Mouse (Mus musculus): ENCODE results near the gene Marveld1. TPM values are rescaled to one million over a fixed set of nuclear protein-coding genes. Genes with fewer than 3 reads are reported as not detected.

Marveld1 gene
- polyA plus RNA-seq, 1 experiment from 2014 or later = 1.5 TPM

GRCm38 (mm10) chr19:42137167-42137672 lies 10.0 kb upstream of the Marveld1 start:
- no peaks in the 10 kb centered on the region for H3K36me3 ChIP-seq (ENCODE audit: control insufficient read depth, insufficient read depth)
- H3K4me2 ChIP-seq (ENCODE audit: low read length) = no peak overlapping the region
- H3K4me1 ChIP-seq (replicated peaks; ENCODE audit: control insufficient read depth, insufficient read depth, low read length) = no peaks in the 10 kb centered on the region
- H3K9me3 ChIP-seq (ENCODE audit: control insufficient read depth, low read length) = no peaks in the 10 kb centered on the region
- no peak overlapping the region for H3K4me3 ChIP-seq (replicated peaks; ENCODE audit: low read length)
- no peaks in the 10 kb centered on the region for H3K27me3 ChIP-seq (replicated peaks; ENCODE audit: control insufficient read depth, insufficient read depth, low read length)
- WGBS = 91% methylated on average over 4 of the region's 4 CpGs
- no peak overlapping the region for H3K27ac ChIP-seq (ENCODE audit: low read length)
- no peak for ATAC-seq
- H3K9ac ChIP-seq (replicated peaks; ENCODE audit: low read depth, low read length) = no peak overlapping the region

- no peak overlapping the region for H3K27ac ChIP-seq (ENCODE audit: low read length)
- no peaks in the 10 kb centered on the region for H3K4me1 ChIP-seq (replicated peaks; ENCODE audit: control insufficient read depth, insufficient read depth, low read length)
- WGBS = 92% methylated on average over 15 of the region's 15 CpGs
- H3K36me3 ChIP-seq (ENCODE audit: control insufficient read depth, insufficient read depth) = no peaks in the 10 kb centered on the region
- H3K4me3 ChIP-seq (replicated peaks; ENCODE audit: low read length) = no peak overlapping the region
- H3K4me2 ChIP-seq (ENCODE audit: low read length) = no peak overlapping the region
- no peaks in the 10 kb centered on the region for H3K27me3 ChIP-seq (replicated peaks; ENCODE audit: control insufficient read depth, insufficient read depth, low read length)
- no peaks in the 10 kb centered on the region for H3K9me3 ChIP-seq (ENCODE audit: control insufficient read depth, low read length)
- no peak overlapping the region for H3K9ac ChIP-seq (replicated peaks; ENCODE audit: low read depth, low read length)
- ATAC-seq = no peak
Observed at GRCm38 (mm10) chr19:42138517-42139285, 8.5 kb upstream of the Marveld1 start.

- no peaks in the 10 kb centered on the region for H3K27me3 ChIP-seq (replicated peaks; ENCODE audit: control insufficient read depth, insufficient read depth, low read length)
- no peaks in the 10 kb centered on the region for H3K4me1 ChIP-seq (replicated peaks; ENCODE audit: control insufficient read depth, insufficient read depth, low read length)
- H3K27ac ChIP-seq (ENCODE audit: low read length) = no peak overlapping the region
- no peak overlapping the region for H3K4me3 ChIP-seq (replicated peaks; ENCODE audit: low read length)
- no peaks in the 10 kb centered on the region for H3K36me3 ChIP-seq (ENCODE audit: control insufficient read depth, insufficient read depth)
- 90% methylated on average over 5 of the region's 5 CpGs for WGBS
- no peak for ATAC-seq
- no peak overlapping the region for H3K9ac ChIP-seq (replicated peaks; ENCODE audit: low read depth, low read length)
- H3K4me2 ChIP-seq (ENCODE audit: low read length) = no peak overlapping the region
- no peaks in the 10 kb centered on the region for H3K9me3 ChIP-seq (ENCODE audit: control insufficient read depth, low read length)
Observed at GRCm38 (mm10) chr19:42139724-42140517, 7.3 kb upstream of the Marveld1 start.

GRCm38 (mm10) chr19:42141998-42142397 lies 5.2 kb upstream of the Marveld1 start:
- no peak overlapping the region for H3K4me3 ChIP-seq (replicated peaks; ENCODE audit: low read length)
- no peak overlapping the region for H3K27ac ChIP-seq (ENCODE audit: low read length)
- H3K36me3 ChIP-seq (ENCODE audit: control insufficient read depth, insufficient read depth) = no peaks in the 10 kb centered on the region
- no peak overlapping the region for H3K9ac ChIP-seq (replicated peaks; ENCODE audit: low read depth, low read length)
- no peaks in the 10 kb centered on the region for H3K9me3 ChIP-seq (ENCODE audit: control insufficient read depth, low read length)
- no peak overlapping the region for H3K4me2 ChIP-seq (ENCODE audit: low read length)
- ATAC-seq = no peak
- 77% methylated on average over 3 of the region's 3 CpGs for WGBS
- H3K27me3 ChIP-seq (replicated peaks; ENCODE audit: control insufficient read depth, insufficient read depth, low read length) = no peaks in the 10 kb centered on the region; the same call in 1 of the 2 replicates
- peaks cover under 1% of the 10 kb centered on the region; the same call in 1 of the 2 replicates for H3K4me1 ChIP-seq (replicated peaks; ENCODE audit: control insufficient read depth, insufficient read depth, low read length)

- H3K4me2 ChIP-seq (ENCODE audit: low read length) = no peak overlapping the region
- H3K4me1 ChIP-seq (replicated peaks; ENCODE audit: control insufficient read depth, insufficient read depth, low read length) = peaks cover 7% of the 10 kb centered on the region; the same call in 1 of the 2 replicates
- 77% methylated on average over 2 of the region's 2 CpGs for WGBS
- ATAC-seq = no peak
- no peaks in the 10 kb centered on the region; the same call in 1 of the 2 replicates for H3K27me3 ChIP-seq (replicated peaks; ENCODE audit: control insufficient read depth, insufficient read depth, low read length)
- H3K36me3 ChIP-seq (ENCODE audit: control insufficient read depth, insufficient read depth) = no peaks in the 10 kb centered on the region
- H3K27ac ChIP-seq (ENCODE audit: low read length) = no peak overlapping the region
- H3K9me3 ChIP-seq (ENCODE audit: control insufficient read depth, low read length) = no peaks in the 10 kb centered on the region
- no peak overlapping the region for H3K4me3 ChIP-seq (replicated peaks; ENCODE audit: low read length)
- H3K9ac ChIP-seq (replicated peaks; ENCODE audit: low read depth, low read length) = no peak overlapping the region
Observed at GRCm38 (mm10) chr19:42142757-42143156, 4.4 kb upstream of the Marveld1 start.

- 55% methylated on average over 6 of the region's 6 CpGs for WGBS
- Histone ChIP-seq H3K4me3 (replicated peaks; ENCODE audit: low read length) (no peak overlapping the region), H3K27ac (ENCODE audit: low read length) (no peak overlapping the region), H3K9me3 (ENCODE audit: control insufficient read depth, low read length) (no peaks in the 10 kb centered on the region), H3K36me3 (ENCODE audit: control insufficient read depth, insufficient read depth) (no peaks in the 10 kb centered on the region), H3K27me3 (replicated peaks; ENCODE audit: control insufficient read depth, insufficient read depth, low read length) (peaks cover 6% of the 10 kb centered on the region), H3K4me1 (replicated peaks; ENCODE audit: control insufficient read depth, insufficient read depth, low read length) (peaks cover 10% of the 10 kb centered on the region; the same call in 1 of the 2 replicates), H3K4me2 (ENCODE audit: low read length) (no peak overlapping the region), H3K9ac (replicated peaks; ENCODE audit: low read depth, low read length) (no peak overlapping the region)
- no peak for ATAC-seq
Observed at GRCm38 (mm10) chr19:42144067-42144466, 3.1 kb upstream of the Marveld1 start.

GRCm38 (mm10) chr19:42144541-42145167 lies 2.5 kb upstream of the Marveld1 start:
- no peak for ATAC-seq
- WGBS = 28% methylated on average over 8 of the region's 8 CpGs

GRCm38 (mm10) chr19:42145210-42145609 lies 2.0 kb upstream of the Marveld1 start:
- no peak overlapping the region for H3K4me2 ChIP-seq (ENCODE audit: low read length)
- ATAC-seq = no peak
- H3K27ac ChIP-seq (ENCODE audit: low read length) = no peak overlapping the region
- H3K36me3 ChIP-seq (ENCODE audit: control insufficient read depth, insufficient read depth) = no peaks in the 10 kb centered on the region
- H3K9ac ChIP-seq (replicated peaks; ENCODE audit: low read depth, low read length) = no peak overlapping the region
- peaks cover 11% of the 10 kb centered on the region for H3K27me3 ChIP-seq (replicated peaks; ENCODE audit: control insufficient read depth, insufficient read depth, low read length)
- no peaks in the 10 kb centered on the region for H3K9me3 ChIP-seq (ENCODE audit: control insufficient read depth, low read length)
- H3K4me1 ChIP-seq (replicated peaks; ENCODE audit: control insufficient read depth, insufficient read depth, low read length) = peaks cover 10% of the 10 kb centered on the region; the same call in 1 of the 2 replicates
- 71% methylated on average over 4 of the region's 4 CpGs for WGBS
- no peak overlapping the region for H3K4me3 ChIP-seq (replicated peaks; ENCODE audit: low read length)

More at GRCm38 (mm10) chr19:42144541-42145167, 2.5 kb upstream of the Marveld1 start:
- Histone ChIP-seq H3K36me3 (ENCODE audit: control insufficient read depth, insufficient read depth) (no peaks in the 10 kb centered on the region), H3K4me1 (replicated peaks; ENCODE audit: control insufficient read depth, insufficient read depth, low read length) (peaks cover 10% of the 10 kb centered on the region; the same call in 1 of the 2 replicates), H3K4me3 (replicated peaks; ENCODE audit: low read length) (no peak overlapping the region), H3K9ac (replicated peaks; ENCODE audit: low read depth, low read length) (no peak overlapping the region), H3K9me3 (ENCODE audit: control insufficient read depth, low read length) (no peaks in the 10 kb centered on the region), H3K27me3 (replicated peaks; ENCODE audit: control insufficient read depth, insufficient read depth, low read length) (peaks cover 10% of the 10 kb centered on the region), H3K27ac (ENCODE audit: low read length) (no peak overlapping the region), H3K4me2 (ENCODE audit: low read length) (no peak overlapping the region)

GRCm38 (mm10) chr19:42145731-42146130 lies 1.5 kb upstream of the Marveld1 start:
- WGBS = 90% methylated on average over 2 of the region's 2 CpGs
- no peak overlapping the region for H3K9ac ChIP-seq (replicated peaks; ENCODE audit: low read depth, low read length)
- H3K27me3 ChIP-seq (replicated peaks; ENCODE audit: control insufficient read depth, insufficient read depth, low read length) = peaks cover 11% of the 10 kb centered on the region
- H3K4me1 ChIP-seq (replicated peaks; ENCODE audit: control insufficient read depth, insufficient read depth, low read length) = peaks cover 10% of the 10 kb centered on the region; the same call in 1 of the 2 replicates
- ATAC-seq = no peak
- no peaks in the 10 kb centered on the region for H3K36me3 ChIP-seq (ENCODE audit: control insufficient read depth, insufficient read depth)
- no peaks in the 10 kb centered on the region for H3K9me3 ChIP-seq (ENCODE audit: control insufficient read depth, low read length)
- no peak overlapping the region for H3K4me3 ChIP-seq (replicated peaks; ENCODE audit: low read length)
- no peak overlapping the region for H3K27ac ChIP-seq (ENCODE audit: low read length)
- no peak overlapping the region for H3K4me2 ChIP-seq (ENCODE audit: low read length)
